Mouse (Mus musculus) megakaryocyte-erythroid progenitor cell, adult 5-6 weeks (primary cell): ENCODE results near the gene Ttll3. TPM values are rescaled to one million over a fixed set of nuclear protein-coding genes. Genes with fewer than 3 reads are reported as not detected.
A peak's percentile ranks its signal among the peaks of the same experiment; 100 is the strongest.

Experiments used
- ATAC-seq: replicated peaks from 2 replicates; pipeline ENCODE4 v1.8.0; 2016; ENCODE audit warnings: mild to moderate bottlenecking, inconsistent platforms; ENCODE audit not compliant: severe bottlenecking, poor library complexity, low FRiP score, low TSS enrichment
- total RNA-seq, 2 experiments: library from RNA; stranded (forward) in 1 of 2; stranded (reverse) in 1 of 2; fragments of 200-1000, 215-1000 nt in 1 of 2; fragments of >200 nt in 1 of 2; fragmentation: Nextera tagmentation in 1 of 2; gene quantifications; 2 replicates each; pipeline ENCODE4 v1.2.3; 2014 to 2017

Gene Ttll3
- total RNA-seq, 2 experiments from 2014 or later = 0.80 to 2.1 TPM

GRCm38 (mm10) chr6:113377172-113377495, 11.9 kb upstream of the Ttll3 start:
- ATAC-seq = no peak

- peak; percentile 82 for ATAC-seq
These were observed 11.3 kb upstream of the Ttll3 start, which contains the start of the genes Tada3 and Arpc4 for GRCm38 (mm10) chr6:113377496-113378385. Tada3 (minus strand) TSS chr6:113377883. Arpc4 (plus strand) TSS chr6:113378115.

GRCm38 (mm10) chr6:113379246-113379645, 9.8 kb upstream of the Ttll3 start:
- no peak for ATAC-seq

GRCm38 (mm10) chr6:113380480-113380879, 8.6 kb upstream of the Ttll3 start:
- no peak for ATAC-seq

GRCm38 (mm10) chr6:113384351-113384927, 4.6 kb upstream of the Ttll3 start:
- ATAC-seq = no peak

- ATAC-seq = no peak
These were observed 3.8 kb upstream of the Ttll3 start for GRCm38 (mm10) chr6:113385160-113385714.

- ATAC-seq = no peak
These were observed 3.0 kb upstream of the Ttll3 start for GRCm38 (mm10) chr6:113386025-113386424.

- ATAC-seq = no peak
These were observed 1.7 kb downstream of the Ttll3 start for GRCm38 (mm10) chr6:113390715-113391114.

GRCm38 (mm10) chr6:113392015-113392386, 2.9 kb downstream of the Ttll3 start:
- ATAC-seq = no peak; the same call in 1 of the 2 replicates

- ATAC-seq = peak; percentile 53
These were observed 3.5 kb downstream of the Ttll3 start for GRCm38 (mm10) chr6:113392387-113393071.

- no peak for ATAC-seq
These were observed 4.9 kb downstream of the Ttll3 start for GRCm38 (mm10) chr6:113393951-113394350.

GRCm38 (mm10) chr6:113394811-113395210, 5.8 kb downstream of the Ttll3 start:
- ATAC-seq = no peak

- no peak for ATAC-seq
These were observed 6.4 kb downstream of the Ttll3 start for GRCm38 (mm10) chr6:113395501-113395900.

- ATAC-seq = no peak
These were observed 7.4 kb downstream of the Ttll3 start for GRCm38 (mm10) chr6:113396270-113397030.

GRCm38 (mm10) chr6:113402094-113402493, 13.0 kb downstream of the Ttll3 start:
- ATAC-seq = no peak

- ATAC-seq = no peak
These were observed 15.8 kb downstream of the Ttll3 start for GRCm38 (mm10) chr6:113404649-113405448.

- no peak for ATAC-seq
These were observed 16.4 kb downstream of the Ttll3 start for GRCm38 (mm10) chr6:113405483-113405882.

GRCm38 (mm10) chr6:113406683-113407082, 17.6 kb downstream of the Ttll3 start:
- 0 out of 2 replicates have a peak, but pooled peaks have one; percentile 20 for ATAC-seq

GRCm38 (mm10) chr6:113410001-113410400, 20.9 kb downstream of the Ttll3 start:
- ATAC-seq = no peak
